Mouse (Mus musculus) lung, embryonic 14.5 days (tissue): ENCODE results near the gene Ercc1. TPM values are rescaled to one million over a fixed set of nuclear protein-coding genes. Genes with fewer than 3 reads are reported as not detected.
A peak's percentile ranks its signal among the peaks of the same experiment; 100 is the strongest.

ENCODE experiments used
- ATAC-seq: fragments of 200-750 bp; cut with Nextera tagmentation; 2 replicates; pipeline ENCODE4 v1.8.0; 2017; ENCODE audit warnings: mild to moderate bottlenecking, moderate TSS enrichment, moderate library complexity; ENCODE audit not compliant: insufficient read depth
- DNase-seq: peaks from one replicate; pipeline ENCODE4 v3.0.0-alpha.2; 2015
- H3K27ac ChIP-seq: fragments of 300-500 bp; sonication (generic); 2 replicates; pipeline ENCODE4 v1.5.1; 2014; ENCODE audit warnings: low read depth, mild to moderate bottlenecking, moderate library complexity
- H3K27me3 ChIP-seq: fragments of 300-500 bp; sonication (generic); 2 replicates; pipeline ENCODE4 v1.6.1; 2014; ENCODE audit warnings: low read length, control low read depth; ENCODE audit not compliant: insufficient read depth
- H3K36me3 ChIP-seq: fragments of 300-500 bp; sonication (generic); 2 replicates; pipeline ENCODE4 v1.6.1; 2014; ENCODE audit warnings: control low read depth; ENCODE audit not compliant: insufficient read depth
- H3K4me1 ChIP-seq: fragments of 300-500 bp; sonication (generic); 2 replicates; pipeline ENCODE4 v1.6.1; 2014; ENCODE audit warnings: antibody characterized with exemption, control low read depth; ENCODE audit not compliant: insufficient read depth
- H3K4me2 ChIP-seq: fragments of 300-500 bp; sonication (generic); 2 replicates; pipeline ENCODE4 v1.6.1; 2014; ENCODE audit warnings: mild to moderate bottlenecking
- H3K4me3 ChIP-seq: fragments of 300-500 bp; sonication (generic); 2 replicates; pipeline ENCODE4 v1.5.1; 2014; ENCODE audit warnings: low read depth, low read length
- H3K9ac ChIP-seq: fragments of 300-500 bp; sonication (generic); 2 replicates; pipeline ENCODE4 v1.6.1; 2014
- H3K9me3 ChIP-seq: fragments of 300-500 bp; sonication (generic); 2 replicates; pipeline ENCODE4 v1.6.1; 2016; ENCODE audit warnings: low read depth, low read length, control low read depth
- CTCF ChIP-seq: IDR thresholded peaks from 2 replicates; pipeline ENCODE4 v1.5.1; 2016; ENCODE audit warnings: antibody characterized with exemption, low read depth
- WGBS: fragments of 180-500 bp; shearing (Covaris S2); extraction: QIAGEN DNeasy Blood & Tissue Kit; methylation state at CpG from one replicate; pipeline ENCODE4 v1.1.7; 2014; 5-methylcytosine and 5-hydroxymethylcytosine counted together
- polyA plus RNA-seq: library from polyadenylated mRNA; unstranded; fragments of >200 nt; fragmentation: Nextera tagmentation; extraction: Ambion mirVana; gene quantifications from 2 replicates; pipeline ENCODE4 v1.2.1, GENCODE M21; 2014

Ercc1 gene
- polyA plus RNA-seq, 1 experiment from 2014 or later = 90.5 TPM

- Histone ChIP-seq H3K4me1 (no peaks in the 10 kb centered on the region), H3K9me3 (no peaks in the 10 kb centered on the region), H3K4me2 (no peak overlapping the region), H3K9ac (no peak overlapping the region), H3K27me3 (no peaks in the 10 kb centered on the region), H3K4me3 (no peak overlapping the region), H3K36me3 (0 out of 2 replicates have a peak, but pooled peaks cover 4% of the 10 kb centered on the region), H3K27ac (no peak overlapping the region)
- DNase-seq = peak; percentile 77
- no peak for ATAC-seq
- 15% methylated on average over 16 of the region's 16 CpGs for WGBS
- TF ChIP-seq CTCF = no peak
These were observed 23.8 kb downstream of the Ercc1 start for GRCm38 (mm10) chr7:19368380-19368779.

- peak overlapping the region; percentile 25 for H3K4me3 ChIP-seq
- peak; percentile 66 for ATAC-seq
- no peaks in the 10 kb centered on the region for H3K4me1 ChIP-seq
- peak; percentile 91 for TF ChIP-seq CTCF
- H3K27me3 ChIP-seq = no peaks in the 10 kb centered on the region
- H3K9ac ChIP-seq = no peak overlapping the region; the same call in 1 of the 2 replicates
- H3K9me3 ChIP-seq = no peaks in the 10 kb centered on the region
- no peak overlapping the region for H3K27ac ChIP-seq
- 0 out of 2 replicates have a peak, but pooled peaks cover 4% of the 10 kb centered on the region for H3K36me3 ChIP-seq
- WGBS = 10% methylated on average over 46 of the region's 46 CpGs
- DNase-seq = peak; percentile 76
- peak overlapping the region; percentile 62 for H3K4me2 ChIP-seq
These were observed 25.3 kb downstream of the Ercc1 start for GRCm38 (mm10) chr7:19369823-19370425.

GRCm38 (mm10) chr7:19373367-19373766 lies 28.8 kb downstream of the Ercc1 start:
- Histone ChIP-seq H3K4me3 (no peak overlapping the region), H3K27me3 (no peaks in the 10 kb centered on the region), H3K9me3 (no peaks in the 10 kb centered on the region), H3K9ac (no peak overlapping the region), H3K36me3 (peaks cover 17% of the 10 kb centered on the region; the same call in 1 of the 2 replicates), H3K4me2 (no peak overlapping the region), H3K27ac (no peak overlapping the region), H3K4me1 (no peaks in the 10 kb centered on the region)
- DNase-seq = no peak
- 84% methylated on average over 2 of the region's 2 CpGs for WGBS
- ATAC-seq = no peak
- no peak for TF ChIP-seq CTCF

- Histone ChIP-seq H3K9ac (no peak overlapping the region), H3K4me2 (no peak overlapping the region), H3K4me1 (no peaks in the 10 kb centered on the region), H3K36me3 (peaks cover 17% of the 10 kb centered on the region; the same call in 1 of the 2 replicates), H3K27me3 (no peaks in the 10 kb centered on the region), H3K4me3 (no peak overlapping the region), H3K27ac (no peak overlapping the region), H3K9me3 (no peaks in the 10 kb centered on the region)
- ATAC-seq (no peak), DNase-seq (no peak)
- no peak for TF ChIP-seq CTCF
- WGBS = 70% methylated on average over 18 of the region's 18 CpGs
These were observed 30.8 kb downstream of the Ercc1 start for GRCm38 (mm10) chr7:19375368-19375767.

GRCm38 (mm10) chr7:19376019-19376418 lies 31.4 kb downstream of the Ercc1 start:
- Histone ChIP-seq H3K4me2 (no peak overlapping the region), H3K9me3 (no peaks in the 10 kb centered on the region), H3K27me3 (no peaks in the 10 kb centered on the region), H3K36me3 (peaks cover 13% of the 10 kb centered on the region; the same call in 1 of the 2 replicates), H3K4me1 (no peaks in the 10 kb centered on the region), H3K9ac (no peak overlapping the region), H3K4me3 (no peak overlapping the region), H3K27ac (no peak overlapping the region)
- WGBS = 65% methylated on average over 4 of the region's 4 CpGs
- DNase-seq (no peak), ATAC-seq (no peak)
- TF ChIP-seq CTCF = no peak

- no peak for ATAC-seq
- Histone ChIP-seq H3K36me3 (peaks cover 13% of the 10 kb centered on the region; the same call in 1 of the 2 replicates), H3K4me1 (no peaks in the 10 kb centered on the region; the same call in 1 of the 2 replicates), H3K27me3 (no peaks in the 10 kb centered on the region), H3K4me3 (no peak overlapping the region), H3K9me3 (no peaks in the 10 kb centered on the region), H3K27ac (no peak overlapping the region), H3K4me2 (no peak overlapping the region), H3K9ac (no peak overlapping the region)
- DNase-seq = no peak
- TF ChIP-seq CTCF = no peak
- 72% methylated on average over 8 of the region's 8 CpGs for WGBS
These were observed 33.5 kb downstream of the Ercc1 start for GRCm38 (mm10) chr7:19378049-19378448.

GRCm38 (mm10) chr7:19381377-19382165 lies 37.0 kb downstream of the Ercc1 start, which contains the start of gene Ercc2:
Gene Ercc2 (plus strand): TSS chr7:19382010.
- Histone ChIP-seq H3K4me3 (peak within 1 kb of the TSS; percentile 74), H3K27ac (peak within 1 kb of the TSS; percentile 30; the same call in 1 of the 2 replicates), H3K9me3 (no peaks in the 10 kb centered on the region), H3K9ac (peak within 1 kb of the TSS; percentile 83), H3K27me3 (no peaks in the 10 kb centered on the region), H3K36me3 (peaks cover 37% of the 10 kb centered on the region), H3K4me1 (no peaks in the 10 kb centered on the region; the same call in 1 of the 2 replicates), H3K4me2 (peak within 1 kb of the TSS; percentile 89)
- TF ChIP-seq CTCF = no peak
- peak; percentile 98 for ATAC-seq
- peak; percentile 100 for DNase-seq
- WGBS = 5% methylated on average over 48 of the region's 48 CpGs
